Mouse (Mus musculus) bone marrow macrophage, adult 2 months (primary cell): ENCODE data around the gene Esp23.
"Not testable (repeated sequence)": the region's sequence is repeated elsewhere in the genome, so short reads cannot be mapped to it uniquely, and the experiment has no call there.

Experiments used
- CTCF ChIP-seq: IDR thresholded peaks from 2 replicates; pipeline ENCODE4 v1.5.1; 2012; ENCODE audit warnings: low read depth, mild to moderate bottlenecking, low read length, moderate library complexity
- POLR2A ChIP-seq: IDR thresholded peaks from 2 replicates; pipeline ENCODE4 v1.6.1; 2012; ENCODE audit warnings: mild to moderate bottlenecking, low read depth, low read length, borderline replicate concordance

GRCm38 (mm10) chr17:39107126-39107525 lies 30.3 kb upstream of the Esp23 start:
- TF ChIP-seq POLR2A, CTCF: not testable (repeated sequence)
